Mouse (Mus musculus) heart, embryonic 13.5 days (tissue): Measurements from ENCODE around the gene Dlg2. TPM values are rescaled to one million over a fixed set of nuclear protein-coding genes. Genes with fewer than 3 reads are reported as not detected.
"Not testable (repeated sequence)": the region's sequence is repeated elsewhere in the genome, so short reads cannot be mapped to it uniquely, and the experiment has no call there.

Source experiments
- ATAC-seq: fragments of 200-750 bp; cut with Nextera tagmentation; 2 replicates; pipeline ENCODE4 v1.8.0; 2017; ENCODE audit warnings: moderate TSS enrichment; ENCODE audit not compliant: insufficient number of reproducible peaks, low FRiP score, low TSS enrichment; ENCODE audit errors: extremely low read depth
- H3K27ac ChIP-seq: fragments of 300-500 bp; sonication (generic); replicated peaks from 2 replicates; pipeline ENCODE4 v1.5.1; 2015; ENCODE audit warnings: moderate library complexity, mild to moderate bottlenecking, inconsistent platforms
- H3K27me3 ChIP-seq: fragments of 300-500 bp; sonication (generic); replicated peaks from 2 replicates; pipeline ENCODE4 v1.6.1; 2015; ENCODE audit warnings: mild to moderate bottlenecking, inconsistent platforms
- H3K36me3 ChIP-seq: fragments of 300-500 bp; sonication (generic); 2 replicates; pipeline ENCODE4 v1.6.1; 2015; ENCODE audit warnings: mild to moderate bottlenecking, inconsistent platforms
- H3K4me1 ChIP-seq: fragments of 300-500 bp; sonication (generic); 2 replicates; pipeline ENCODE4 v1.6.1; 2015; ENCODE audit warnings: inconsistent platforms
- H3K4me2 ChIP-seq: fragments of 300-500 bp; sonication (generic); 2 replicates; pipeline ENCODE4 v1.6.1; 2015; ENCODE audit warnings: inconsistent platforms, mild to moderate bottlenecking, moderate library complexity
- H3K4me3 ChIP-seq: fragments of 300-500 bp; sonication (generic); 2 replicates; pipeline ENCODE4 v1.5.1; 2015; ENCODE audit warnings: moderate library complexity, mild to moderate bottlenecking, inconsistent platforms
- H3K9ac ChIP-seq: fragments of 300-500 bp; sonication (generic); 2 replicates; pipeline ENCODE4 v1.6.1; 2015; ENCODE audit warnings: inconsistent platforms, mild to moderate bottlenecking, moderate library complexity
- H3K9me3 ChIP-seq: fragments of 300-500 bp; sonication (generic); 2 replicates; pipeline ENCODE4 v1.6.1; 2016; ENCODE audit warnings: inconsistent platforms
- WGBS: fragments of 180-500 bp; shearing (Covaris S2); methylation state at CpG from one replicate; pipeline ENCODE4 v1.1.7; 2015; ENCODE audit warnings: mixed read lengths; 5-methylcytosine and 5-hydroxymethylcytosine counted together
- polyA plus RNA-seq: library from polyadenylated mRNA; unstranded; fragments of >200 nt; fragmentation: Nextera tagmentation; extraction: Ambion mirVana; gene quantifications from 2 replicates; pipeline ENCODE4 v1.2.1, GENCODE M21; 2015

Dlg2 gene
- polyA plus RNA-seq, 1 experiment from 2014 or later = 7.2 TPM

GRCm38 (mm10) chr7:90876796-90877195 is 400.3 kb downstream of the Dlg2 start:
- not testable (repeated sequence) for H3K4me3 ChIP-seq, H3K36me3 ChIP-seq

GRCm38 (mm10) chr7:90882740-90883139 is 406.3 kb downstream of the Dlg2 start:
- Histone ChIP-seq H3K27me3 (peaks cover 22% of the 10 kb centered on the region), H3K4me2 (no peak overlapping the region), H3K4me1 (peaks cover 9% of the 10 kb centered on the region), H3K36me3 (no peaks in the 10 kb centered on the region), H3K9ac (no peak overlapping the region), H3K9me3 (no peaks in the 10 kb centered on the region), H3K4me3 (no peak overlapping the region), H3K27ac (no peak overlapping the region)
- 56% methylated on average over 3 of the region's 3 CpGs for WGBS
- ATAC-seq = no peak

More at GRCm38 (mm10) chr7:90876796-90877195, 400.3 kb downstream of the Dlg2 start:
- ATAC-seq, H3K4me2 ChIP-seq, H3K27me3 ChIP-seq, H3K9me3 ChIP-seq, H3K4me1 ChIP-seq, H3K9ac ChIP-seq, H3K27ac ChIP-seq: not testable (repeated sequence)
- WGBS = 58% methylated on average over 4 of the region's 4 CpGs

- H3K9ac ChIP-seq = 0 out of 2 replicates have a peak overlapping the region, but pooled peaks have one; percentile 73
Measured at GRCm38 (mm10) chr7:90886396-90887006, 410.0 kb downstream of the Dlg2 start.

GRCm38 (mm10) chr7:90887007-90887720 is 410.7 kb downstream of the Dlg2 start:
- peak overlapping the region; percentile 47 for H3K4me3 ChIP-seq
- H3K4me1 ChIP-seq = peaks cover 9% of the 10 kb centered on the region
- H3K27ac ChIP-seq = no peak overlapping the region
- no peaks in the 10 kb centered on the region for H3K9me3 ChIP-seq
- ATAC-seq = no peak
- H3K9ac ChIP-seq = peak overlapping the region; percentile 73
- WGBS = under 1% methylated on average over 21 of the region's 21 CpGs
- peak overlapping the region; percentile 77 for H3K4me2 ChIP-seq
- H3K27me3 ChIP-seq = peaks cover 22% of the 10 kb centered on the region
- H3K36me3 ChIP-seq = no peaks in the 10 kb centered on the region

More at GRCm38 (mm10) chr7:90886396-90887006, 410.0 kb downstream of the Dlg2 start:
- ATAC-seq = no peak
- peak overlapping the region; percentile 77 for H3K4me2 ChIP-seq
- H3K27ac ChIP-seq = no peak overlapping the region
- H3K27me3 ChIP-seq = peaks cover 22% of the 10 kb centered on the region
- no peaks in the 10 kb centered on the region for H3K36me3 ChIP-seq
- peak overlapping the region; percentile 47 for H3K4me3 ChIP-seq
- no peaks in the 10 kb centered on the region for H3K9me3 ChIP-seq
- peaks cover 9% of the 10 kb centered on the region for H3K4me1 ChIP-seq
- under 1% methylated on average over 13 of the region's 13 CpGs for WGBS

GRCm38 (mm10) chr7:90927441-90927840 is 451.0 kb downstream of the Dlg2 start:
- Histone ChIP-seq H3K9ac (no peak overlapping the region), H3K36me3 (no peaks in the 10 kb centered on the region), H3K9me3 (no peaks in the 10 kb centered on the region), H3K4me2 (no peak overlapping the region), H3K27me3 (no peaks in the 10 kb centered on the region), H3K4me3 (no peak overlapping the region), H3K27ac (no peak overlapping the region), H3K4me1 (no peaks in the 10 kb centered on the region)
- 71% methylated on average over 4 of the region's 4 CpGs for WGBS
- ATAC-seq = no peak

- H3K9ac ChIP-seq = no peak overlapping the region
- no peaks in the 10 kb centered on the region for H3K36me3 ChIP-seq
- H3K9me3 ChIP-seq = no peaks in the 10 kb centered on the region
- H3K27me3 ChIP-seq = no peaks in the 10 kb centered on the region
- H3K4me3 ChIP-seq = no peak overlapping the region
- H3K27ac ChIP-seq = no peak overlapping the region
- ATAC-seq = no peak
- 72% methylated on average over 5 of the region's 5 CpGs for WGBS
- H3K4me2 ChIP-seq = no peak overlapping the region
- H3K4me1 ChIP-seq = no peaks in the 10 kb centered on the region
Measured at GRCm38 (mm10) chr7:90940726-90941125, 464.3 kb downstream of the Dlg2 start.

- Histone ChIP-seq H3K27ac (no peak overlapping the region), H3K36me3 (no peaks in the 10 kb centered on the region), H3K9ac (no peak overlapping the region), H3K27me3 (no peaks in the 10 kb centered on the region), H3K4me1 (no peaks in the 10 kb centered on the region), H3K4me2 (no peak overlapping the region), H3K9me3 (no peaks in the 10 kb centered on the region), H3K4me3 (no peak overlapping the region)
- no peak for ATAC-seq
- WGBS = 61% methylated on average over 8 of the region's 8 CpGs
Measured at GRCm38 (mm10) chr7:90947073-90947472, 470.6 kb downstream of the Dlg2 start.

- Histone ChIP-seq H3K9ac (no peak overlapping the region), H3K27ac (no peak overlapping the region), H3K27me3 (no peaks in the 10 kb centered on the region), H3K4me1 (no peaks in the 10 kb centered on the region), H3K4me2 (no peak overlapping the region), H3K9me3 (no peaks in the 10 kb centered on the region), H3K4me3 (no peak overlapping the region), H3K36me3 (no peaks in the 10 kb centered on the region)
- no peak for ATAC-seq
- WGBS = 80% methylated on average over 5 of the region's 5 CpGs
Measured at GRCm38 (mm10) chr7:90949212-90949611, 472.7 kb downstream of the Dlg2 start.

- H3K4me2 ChIP-seq = no peak overlapping the region
- H3K9ac ChIP-seq = no peak overlapping the region
- no peaks in the 10 kb centered on the region for H3K36me3 ChIP-seq
- no peaks in the 10 kb centered on the region for H3K27me3 ChIP-seq
- ATAC-seq = no peak
- H3K4me1 ChIP-seq = no peaks in the 10 kb centered on the region
- no peak overlapping the region for H3K4me3 ChIP-seq
- H3K9me3 ChIP-seq = no peaks in the 10 kb centered on the region
- no peak overlapping the region for H3K27ac ChIP-seq
Measured at GRCm38 (mm10) chr7:90977241-90977640, 500.8 kb downstream of the Dlg2 start.

- H3K4me2 ChIP-seq = no peak overlapping the region
- H3K9me3 ChIP-seq = no peaks in the 10 kb centered on the region
- no peak for ATAC-seq
- H3K36me3 ChIP-seq = no peaks in the 10 kb centered on the region
- no peak overlapping the region for H3K27ac ChIP-seq
- H3K9ac ChIP-seq = no peak overlapping the region
- H3K4me1 ChIP-seq = no peaks in the 10 kb centered on the region
- H3K27me3 ChIP-seq = no peaks in the 10 kb centered on the region
- no peak overlapping the region for H3K4me3 ChIP-seq
Measured at GRCm38 (mm10) chr7:90982069-90982468, 505.6 kb downstream of the Dlg2 start.

- WGBS = 63% methylated on average over 2 of the region's 2 CpGs
- H3K36me3 ChIP-seq = no peaks in the 10 kb centered on the region
- no peaks in the 10 kb centered on the region for H3K27me3 ChIP-seq
- no peaks in the 10 kb centered on the region for H3K9me3 ChIP-seq
- no peak overlapping the region for H3K4me2 ChIP-seq
- ATAC-seq = no peak
- H3K4me3 ChIP-seq = no peak overlapping the region
- no peak overlapping the region for H3K9ac ChIP-seq
- H3K27ac ChIP-seq = no peak overlapping the region
- no peaks in the 10 kb centered on the region for H3K4me1 ChIP-seq
Measured at GRCm38 (mm10) chr7:91010655-91011054, 534.2 kb downstream of the Dlg2 start.
